Mouse (Mus musculus): ENCODE results near the gene Ermard. TPM values are rescaled to one million over a fixed set of nuclear protein-coding genes. Genes with fewer than 3 reads are reported as not detected.
"Not testable (repeated sequence)": the region's sequence is repeated elsewhere in the genome, so short reads cannot be mapped to it uniquely, and the experiment has no call there.

The Ermard gene
- 70.4 and 78.9 TPM in 2 replicates for polyA plus RNA-seq (2014; fragmentation: Nextera tagmentation; extraction: Ambion mirVana)

DNA sequence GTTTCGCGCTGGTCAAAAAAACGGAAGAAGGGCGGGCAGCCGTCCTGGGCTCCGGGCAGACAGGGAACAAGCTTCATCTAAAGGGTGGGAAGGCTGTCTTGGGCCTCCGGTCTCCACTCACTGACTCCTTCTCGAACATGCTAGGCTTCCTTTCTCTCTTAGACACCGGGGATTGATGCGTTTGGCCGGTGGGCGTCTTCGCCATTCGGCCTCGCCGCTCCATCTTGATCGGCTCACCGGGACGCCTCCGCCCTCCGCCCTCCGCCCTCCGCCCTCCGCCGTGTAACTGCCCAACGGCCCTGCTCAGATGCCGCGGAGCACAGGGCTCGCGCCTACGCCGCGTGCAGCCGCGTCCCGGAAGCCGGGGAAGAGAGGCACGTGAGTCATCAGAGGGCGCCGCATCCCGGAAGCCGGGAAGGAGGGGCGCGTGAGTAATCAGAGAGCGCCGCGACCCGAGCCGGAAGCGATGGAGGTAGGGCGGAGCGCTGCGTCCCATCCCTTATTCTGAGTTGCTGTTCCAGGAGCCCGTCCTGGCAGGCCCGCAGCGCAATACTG, at the start of gene Ermard, which contains the start of the genes Tcte3 and Gm3448:
Ermard (plus strand) TSS at position 34 of the 555 bp plus-strand sequence.
Tcte3 (minus strand) TSS at position 314 of the 555 bp plus-strand sequence.
Gm3448 (minus strand) TSS at position 363 of the 555 bp plus-strand sequence.
- 0% methylated on average over 3 of the region's 56 CpGs for WGBS
- H3K4me3 ChIP-seq (ENCODE audit: low read depth, low read length), result not testable (repeated sequence)

GRCm38 (mm10) chr17:14992522-14993138, 48.4 kb upstream of the Ermard start:
- ATAC-seq (ENCODE audit: insufficient read depth), result peak; percentile 78
- H3K27ac ChIP-seq (ENCODE audit: low read depth); H3K27me3 ChIP-seq (ENCODE audit: insufficient read depth, low read length); H3K4me2 ChIP-seq; H3K36me3 ChIP-seq (ENCODE audit: insufficient read depth); H3K9ac ChIP-seq; H3K4me3 ChIP-seq (ENCODE audit: low read depth, low read length); H3K9me3 ChIP-seq (ENCODE audit: low read depth, low read length); H3K4me1 ChIP-seq (ENCODE audit: insufficient read depth); DNase-seq: not testable (repeated sequence)
- WGBS, result no CpG with 5 or more reads among the region's 98 CpGs

More for the DNA sequence above, at the start of gene Ermard, which contains the start of the genes Tcte3 and Gm3448:
- not testable (repeated sequence) for H3K4me1 ChIP-seq (ENCODE audit: insufficient read depth); H3K9me3 ChIP-seq (ENCODE audit: low read depth, low read length); H3K36me3 ChIP-seq (ENCODE audit: insufficient read depth); DNase-seq; H3K27ac ChIP-seq (ENCODE audit: low read depth); H3K4me2 ChIP-seq; H3K9ac ChIP-seq; H3K27me3 ChIP-seq (ENCODE audit: insufficient read depth, low read length)
- ATAC-seq (ENCODE audit: insufficient read depth), result peak; percentile 98

DNA sequence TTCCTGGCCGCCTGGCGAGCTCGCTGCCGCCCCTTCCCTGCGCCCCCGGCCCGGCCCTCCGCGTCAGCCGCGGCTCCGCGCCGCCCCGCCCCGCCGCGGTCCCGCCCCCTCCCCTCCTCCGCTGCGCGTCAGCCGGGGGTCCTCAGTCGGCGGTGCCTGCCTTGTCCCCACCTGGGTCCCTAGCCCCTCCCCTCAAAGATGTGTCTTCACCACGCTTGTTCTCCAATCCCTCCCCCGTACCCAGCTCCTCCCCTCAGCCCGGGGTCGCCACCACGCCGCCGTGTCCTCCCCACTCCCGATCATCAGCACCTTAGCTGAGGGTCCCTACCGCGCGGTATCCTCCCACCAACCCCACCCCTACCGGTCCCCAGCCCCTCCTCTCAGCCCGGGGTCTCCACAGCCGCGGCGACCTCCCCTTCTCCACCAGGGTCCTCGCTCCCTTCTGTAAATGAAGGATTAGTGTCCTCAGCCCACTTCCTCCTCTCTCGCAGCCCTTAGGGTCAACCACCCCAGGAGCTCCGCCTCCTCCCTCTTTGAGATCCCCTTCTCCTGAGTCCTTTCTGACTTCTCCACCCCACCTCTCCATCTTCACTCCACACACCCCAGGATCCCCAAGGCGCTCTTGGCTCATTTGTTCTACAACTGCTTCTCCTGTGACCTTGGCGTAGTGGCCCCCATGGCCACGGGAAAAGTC, 47.7 kb upstream of the Ermard start:
- H3K27ac ChIP-seq (ENCODE audit: low read depth); H3K9ac ChIP-seq; H3K27me3 ChIP-seq (ENCODE audit: insufficient read depth, low read length); H3K4me3 ChIP-seq (ENCODE audit: low read depth, low read length); H3K4me2 ChIP-seq; H3K4me1 ChIP-seq (ENCODE audit: insufficient read depth); H3K9me3 ChIP-seq (ENCODE audit: low read depth, low read length); H3K36me3 ChIP-seq (ENCODE audit: insufficient read depth); DNase-seq: not testable (repeated sequence)
- ATAC-seq (ENCODE audit: insufficient read depth), result peak; percentile 84
- WGBS, result no CpG with 5 or more reads among the region's 47 CpGs

- ATAC-seq (ENCODE audit: insufficient read depth); H3K27me3 ChIP-seq (ENCODE audit: insufficient read depth, low read length); H3K9ac ChIP-seq; H3K9me3 ChIP-seq (ENCODE audit: low read depth, low read length); H3K4me3 ChIP-seq (ENCODE audit: low read depth, low read length); H3K27ac ChIP-seq (ENCODE audit: low read depth); H3K4me1 ChIP-seq (ENCODE audit: insufficient read depth); DNase-seq; H3K36me3 ChIP-seq (ENCODE audit: insufficient read depth); H3K4me2 ChIP-seq: not testable (repeated sequence)
- WGBS, result no CpG with 5 or more reads among the region's 5 CpGs
These were observed 46.9 kb upstream of the Ermard start for GRCm38 (mm10) chr17:14994140-14994539.

DNA sequence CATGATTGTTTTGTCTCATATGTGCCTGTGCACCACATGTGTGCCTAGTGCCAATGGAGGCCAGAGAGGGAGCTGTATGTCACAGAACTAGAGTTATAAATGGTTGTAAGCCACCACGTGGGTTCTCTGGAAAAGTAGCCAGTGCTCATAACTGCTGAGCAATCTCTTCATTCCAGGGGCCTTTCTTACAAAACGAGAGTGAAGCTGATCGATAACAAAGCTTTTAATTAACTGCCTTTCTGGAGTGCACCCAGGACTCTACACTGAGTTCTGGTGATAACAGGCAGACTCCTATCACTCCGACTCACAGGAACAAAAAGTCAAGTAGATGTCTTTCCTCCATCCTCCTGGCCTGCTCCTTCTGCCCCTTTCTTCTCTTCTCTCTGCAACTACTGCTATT, 41.0 kb upstream of the Ermard start:
- not testable (repeated sequence) for H3K27me3 ChIP-seq (ENCODE audit: insufficient read depth, low read length); H3K9ac ChIP-seq; ATAC-seq (ENCODE audit: insufficient read depth); H3K36me3 ChIP-seq (ENCODE audit: insufficient read depth); DNase-seq; H3K4me3 ChIP-seq (ENCODE audit: low read depth, low read length); H3K9me3 ChIP-seq (ENCODE audit: low read depth, low read length); H3K27ac ChIP-seq (ENCODE audit: low read depth); H3K4me1 ChIP-seq (ENCODE audit: insufficient read depth); H3K4me2 ChIP-seq
- WGBS, result no CpG with 5 or more reads among the region's 4 CpGs

DNA sequence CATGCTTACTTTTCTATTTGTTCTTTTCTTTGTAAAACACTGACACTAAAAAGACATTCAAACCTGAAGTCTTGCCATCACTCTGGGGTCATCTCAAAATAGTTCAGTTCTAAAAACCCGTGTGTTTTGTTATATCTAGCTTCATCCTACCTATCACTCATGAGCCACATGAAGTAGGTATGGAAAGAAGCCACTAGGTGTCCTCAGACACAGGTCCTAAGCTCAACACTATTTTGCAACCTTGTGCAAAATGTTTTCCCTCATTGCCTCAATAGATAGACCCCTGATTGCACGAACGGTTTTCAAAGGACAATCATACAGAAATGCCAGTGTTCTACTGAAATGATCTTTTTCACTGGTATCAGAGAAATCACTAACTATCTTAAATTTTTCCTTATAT, 31.9 kb upstream of the Ermard start:
- not testable (repeated sequence) for H3K4me2 ChIP-seq; H3K36me3 ChIP-seq (ENCODE audit: insufficient read depth); H3K4me1 ChIP-seq (ENCODE audit: insufficient read depth); DNase-seq; H3K27ac ChIP-seq (ENCODE audit: low read depth); H3K9me3 ChIP-seq (ENCODE audit: low read depth, low read length); H3K27me3 ChIP-seq (ENCODE audit: insufficient read depth, low read length); H3K9ac ChIP-seq; ATAC-seq (ENCODE audit: insufficient read depth); H3K4me3 ChIP-seq (ENCODE audit: low read depth, low read length)
- WGBS, result no CpG with 5 or more reads among the region's 3 CpGs

DNA sequence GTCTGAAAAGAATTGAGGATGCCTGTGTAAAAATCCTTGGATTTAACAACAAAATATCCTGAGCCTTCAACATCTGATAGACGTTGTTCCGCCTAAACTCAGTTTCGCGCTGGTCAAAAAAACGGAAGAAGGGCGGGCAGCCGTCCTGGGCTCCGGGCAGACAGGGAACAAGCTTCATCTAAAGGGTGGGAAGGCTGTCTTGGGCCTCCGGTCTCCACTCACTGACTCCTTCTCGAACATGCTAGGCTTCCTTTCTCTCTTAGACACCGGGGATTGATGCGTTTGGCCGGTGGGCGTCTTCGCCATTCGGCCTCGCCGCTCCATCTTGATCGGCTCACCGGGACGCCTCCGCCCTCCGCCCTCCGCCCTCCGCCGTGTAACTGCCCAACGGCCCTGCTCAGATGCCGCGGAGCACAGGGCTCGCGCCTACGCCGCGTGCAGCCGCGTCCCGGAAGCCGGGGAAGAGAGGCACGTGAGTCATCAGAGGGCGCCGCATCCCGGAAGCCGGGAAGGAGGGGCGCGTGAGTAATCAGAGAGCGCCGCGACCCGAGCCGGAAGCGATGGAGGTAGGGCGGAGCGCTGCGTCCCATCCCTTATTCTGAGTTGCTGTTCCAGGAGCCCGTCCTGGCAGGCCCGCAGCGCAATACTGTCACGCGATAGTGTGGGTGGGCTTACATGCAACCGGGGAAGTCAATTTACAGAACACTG, 31.1 kb upstream of the Ermard start, which contains the start of gene Gm3435:
Gm3435 (plus strand) TSS at position 471 of the 708 bp plus-strand sequence.
- peak; percentile 98 for ATAC-seq (ENCODE audit: insufficient read depth)
- not testable (repeated sequence) for H3K9ac ChIP-seq; H3K36me3 ChIP-seq (ENCODE audit: insufficient read depth); H3K9me3 ChIP-seq (ENCODE audit: low read depth, low read length); H3K27me3 ChIP-seq (ENCODE audit: insufficient read depth, low read length); H3K4me3 ChIP-seq (ENCODE audit: low read depth, low read length); H3K27ac ChIP-seq (ENCODE audit: low read depth); H3K4me2 ChIP-seq; DNase-seq; H3K4me1 ChIP-seq (ENCODE audit: insufficient read depth)
- no CpG with 5 or more reads among the region's 60 CpGs for WGBS

- H3K36me3 ChIP-seq (ENCODE audit: insufficient read depth); H3K9ac ChIP-seq; H3K9me3 ChIP-seq (ENCODE audit: low read depth, low read length); H3K4me1 ChIP-seq (ENCODE audit: insufficient read depth); H3K4me2 ChIP-seq; ATAC-seq (ENCODE audit: insufficient read depth); H3K27ac ChIP-seq (ENCODE audit: low read depth); H3K4me3 ChIP-seq (ENCODE audit: low read depth, low read length); DNase-seq; H3K27me3 ChIP-seq (ENCODE audit: insufficient read depth, low read length): not testable (repeated sequence)
- 91% methylated on average over 3 of the region's 3 CpGs for WGBS
These were observed 19.3 kb upstream of the Ermard start for GRCm38 (mm10) chr17:15021503-15022220.

DNA sequence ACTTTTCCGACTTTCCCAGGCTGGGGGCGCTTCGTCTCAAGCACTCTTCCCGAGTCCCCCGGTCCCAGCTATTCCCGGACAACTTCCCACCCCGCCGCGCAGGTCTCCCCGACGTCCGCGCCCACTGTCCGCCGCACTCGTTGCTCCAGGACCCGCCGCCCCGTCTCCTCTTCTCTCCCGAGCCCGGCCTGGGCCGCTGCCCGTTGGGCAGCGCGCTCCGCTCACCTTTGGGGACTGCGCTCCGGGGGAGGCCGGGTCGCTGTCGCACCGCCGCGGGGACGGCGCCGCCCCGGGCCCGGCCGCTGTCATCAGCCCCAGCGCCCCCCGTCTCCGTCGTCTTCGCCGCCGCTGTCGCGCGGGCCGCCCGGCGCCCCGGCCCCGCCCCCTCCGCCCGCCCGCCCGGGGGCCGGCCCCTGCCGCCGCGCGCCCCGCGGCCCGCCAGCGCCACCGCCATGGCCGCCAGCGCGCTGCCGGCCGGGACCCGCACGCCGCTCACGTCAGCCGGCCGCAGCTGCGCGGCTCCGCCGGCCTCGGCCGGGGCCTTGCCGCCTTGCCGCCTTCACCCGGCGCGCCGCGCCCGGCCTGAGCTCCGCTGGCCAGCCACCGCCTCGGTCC, 17.0 kb upstream of the Ermard start:
- not testable (repeated sequence) for H3K4me1 ChIP-seq (ENCODE audit: insufficient read depth); H3K27ac ChIP-seq (ENCODE audit: low read depth); H3K27me3 ChIP-seq (ENCODE audit: insufficient read depth, low read length); H3K9ac ChIP-seq; H3K9me3 ChIP-seq (ENCODE audit: low read depth, low read length); DNase-seq; H3K4me3 ChIP-seq (ENCODE audit: low read depth, low read length); H3K36me3 ChIP-seq (ENCODE audit: insufficient read depth); H3K4me2 ChIP-seq
- ATAC-seq (ENCODE audit: insufficient read depth), result peak; percentile 77
- WGBS, result no CpG with 5 or more reads among the region's 97 CpGs
